Mouse (Mus musculus): ENCODE results near the gene Parp9. TPM values are rescaled to one million over a fixed set of nuclear protein-coding genes. Genes with fewer than 3 reads are reported as not detected.

Gene Parp9
- polyA plus RNA-seq, 1 experiment from 2014 or later: 3.7 TPM

DNA sequence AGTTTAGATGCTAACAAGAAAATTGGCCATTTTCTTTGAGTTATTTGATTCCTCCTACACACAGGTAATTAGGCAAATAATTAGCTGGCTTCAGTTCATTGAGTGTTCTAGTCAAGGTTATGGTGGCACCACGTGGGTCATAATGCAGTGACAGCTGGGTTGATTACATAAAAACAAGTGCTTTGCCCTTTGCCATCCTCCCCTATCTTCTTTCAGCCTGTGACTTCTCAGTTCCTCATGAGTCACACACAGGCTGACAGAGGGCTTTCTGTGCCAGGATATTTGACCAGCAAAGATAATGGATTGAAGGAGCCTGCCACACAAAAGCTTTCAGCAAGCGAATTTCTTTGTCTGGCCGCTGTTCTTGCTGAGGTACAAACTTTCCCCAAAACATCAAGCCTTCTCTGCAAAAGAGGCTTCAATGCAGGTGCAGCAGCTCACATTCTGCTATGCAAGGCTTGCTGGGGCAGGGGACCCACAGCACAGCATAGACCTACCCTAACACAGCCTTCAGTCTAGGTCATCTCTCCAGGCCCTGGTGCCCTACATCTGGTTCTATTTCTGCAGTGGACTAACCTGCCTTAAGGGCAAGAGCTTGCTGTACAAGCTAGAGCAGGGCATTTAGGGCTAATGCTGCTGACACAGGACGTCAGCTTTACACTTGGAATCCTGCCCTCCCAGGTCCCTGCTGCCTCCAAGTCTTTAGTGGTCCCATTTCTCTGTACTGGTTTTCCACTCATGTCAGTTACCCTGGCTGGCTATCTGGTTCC lies 30.7 kb upstream of the Parp9 start:
- no peak overlapping the region for H3K27ac ChIP-seq
- DNase-seq (ENCODE audit: extremely low spot score, low spot score): no peak
- no peaks in the 10 kb centered on the region for H3K4me1 ChIP-seq
- no peaks in the 10 kb centered on the region for H3K27me3 ChIP-seq (ENCODE audit: poor library complexity, severe bottlenecking)
- no peak overlapping the region for H3K4me3 ChIP-seq
- no peaks in the 10 kb centered on the region for H3K36me3 ChIP-seq (replicated peaks)
- WGBS: 66% methylated on average over 4 of the region's 4 CpGs
- 0 out of 2 replicates have a peak, but pooled peaks cover 3% of the 10 kb centered on the region for H3K9me3 ChIP-seq

DNA sequence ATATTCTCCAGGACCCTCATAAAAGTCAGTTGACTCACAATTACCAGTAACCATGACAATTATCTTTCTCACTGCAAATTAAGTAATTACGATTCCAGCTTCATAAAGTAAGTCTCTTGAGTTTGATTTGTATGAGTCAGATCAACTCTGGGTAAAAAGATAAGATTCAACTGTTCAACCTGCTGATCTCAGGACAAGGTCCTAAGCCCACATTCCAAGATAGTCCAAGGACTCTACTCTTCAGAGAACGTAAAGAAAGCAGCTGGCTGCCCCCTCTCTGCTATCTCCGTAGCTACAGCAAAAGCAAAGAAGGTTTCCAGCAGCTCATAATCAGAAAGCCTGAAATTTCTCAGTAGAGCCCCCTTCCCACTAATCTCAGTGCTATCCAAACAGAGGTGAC lies 26.8 kb upstream of the Parp9 start:
- H3K27ac ChIP-seq: no peak overlapping the region
- WGBS: 89% methylated on average over 3 of the region's 3 CpGs
- H3K4me3 ChIP-seq: no peak overlapping the region
- H3K4me1 ChIP-seq: no peaks in the 10 kb centered on the region
- H3K36me3 ChIP-seq (replicated peaks): no peaks in the 10 kb centered on the region
- no peaks in the 10 kb centered on the region for H3K27me3 ChIP-seq (ENCODE audit: poor library complexity, severe bottlenecking)
- H3K9me3 ChIP-seq: 0 out of 2 replicates have a peak, but pooled peaks cover 3% of the 10 kb centered on the region
- DNase-seq (ENCODE audit: extremely low spot score, low spot score): no peak

DNA sequence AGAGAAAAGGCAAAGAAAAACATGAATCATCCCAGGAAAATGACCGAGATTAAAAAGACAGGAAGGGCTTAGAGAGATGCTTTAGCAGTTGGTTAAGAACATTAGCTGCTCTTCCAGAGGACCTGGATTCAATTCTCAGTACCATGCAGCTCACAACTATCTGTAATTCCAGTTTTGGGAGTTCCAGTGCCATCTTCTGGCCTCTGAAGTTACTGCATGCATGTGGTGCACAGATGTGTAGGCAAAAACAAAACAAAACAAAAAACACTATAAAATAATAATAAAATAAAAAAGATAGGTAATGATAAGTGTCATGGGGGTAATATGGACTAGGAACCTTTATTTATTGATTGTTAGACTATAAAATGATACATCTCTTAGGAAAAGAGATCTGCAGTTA lies 24.7 kb upstream of the Parp9 start:
- Histone ChIP-seq H3K27ac (no peak overlapping the region), H3K4me3 (no peak overlapping the region), H3K9me3 (0 out of 2 replicates have a peak, but pooled peaks cover 3% of the 10 kb centered on the region), H3K36me3 (replicated peaks) (no peaks in the 10 kb centered on the region), H3K4me1 (no peaks in the 10 kb centered on the region), H3K27me3 (ENCODE audit: poor library complexity, severe bottlenecking) (no peaks in the 10 kb centered on the region)
- WGBS: 72% methylated on average over 1 of the region's 1 CpGs
- DNase-seq (ENCODE audit: extremely low spot score, low spot score): no peak

GRCm38 (mm10) chr16:35914301-35914700 lies 24.0 kb upstream of the Parp9 start:
- no peak overlapping the region for H3K27ac ChIP-seq
- H3K4me3 ChIP-seq: no peak overlapping the region
- H3K9me3 ChIP-seq: 0 out of 2 replicates have a peak, but pooled peaks cover 3% of the 10 kb centered on the region
- no peaks in the 10 kb centered on the region for H3K4me1 ChIP-seq
- H3K36me3 ChIP-seq (replicated peaks): no peaks in the 10 kb centered on the region
- no peak for DNase-seq (ENCODE audit: extremely low spot score, low spot score)
- 71% methylated on average over 5 of the region's 5 CpGs for WGBS
- H3K27me3 ChIP-seq (ENCODE audit: poor library complexity, severe bottlenecking): no peaks in the 10 kb centered on the region

DNA sequence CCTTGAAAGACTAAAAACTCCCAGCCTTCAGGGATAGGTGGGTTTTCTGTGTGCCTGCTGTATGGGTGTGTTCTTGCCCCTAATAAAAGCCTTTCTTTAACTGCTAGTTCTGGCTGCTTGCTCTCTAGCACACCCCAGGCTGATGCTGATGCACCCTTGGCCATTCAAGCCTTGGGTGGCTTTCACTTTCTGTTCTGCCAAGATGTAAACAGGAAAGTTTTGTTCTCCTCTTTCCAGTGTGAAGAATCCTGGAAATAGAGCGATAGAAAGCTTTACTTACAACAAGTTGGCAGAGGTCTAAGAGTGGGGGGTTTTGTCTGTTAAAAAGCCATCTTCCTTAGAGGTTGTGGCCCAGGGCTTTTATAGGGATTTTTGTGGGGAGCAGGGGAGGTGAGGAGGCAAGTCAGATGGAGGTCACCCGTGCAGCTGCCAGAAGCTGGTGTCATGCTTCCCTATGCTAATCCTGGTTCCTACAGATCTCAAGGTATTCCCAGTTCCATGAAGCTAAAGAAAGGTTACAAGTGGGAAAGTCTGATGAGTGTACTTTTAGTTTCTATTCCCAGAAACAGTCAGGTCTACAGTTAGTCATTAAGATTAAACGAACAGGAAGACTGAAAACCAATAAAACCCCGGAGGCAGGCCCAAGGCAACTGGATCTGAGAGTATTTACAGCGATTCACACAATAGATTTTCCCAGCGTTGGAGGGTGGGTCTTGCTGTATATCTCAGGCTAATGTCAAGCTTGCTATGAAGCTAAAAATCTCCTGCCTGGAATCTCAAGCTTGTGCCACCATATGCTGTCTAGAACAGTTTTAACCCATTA lies 19.3 kb upstream of the Parp9 start:
- no peak overlapping the region for H3K4me3 ChIP-seq
- H3K27ac ChIP-seq: no peak overlapping the region
- WGBS: 90% methylated on average over 6 of the region's 6 CpGs
- no peaks in the 10 kb centered on the region for H3K9me3 ChIP-seq
- DNase-seq (ENCODE audit: extremely low spot score, low spot score): no peak
- H3K27me3 ChIP-seq (ENCODE audit: poor library complexity, severe bottlenecking): no peaks in the 10 kb centered on the region
- H3K36me3 ChIP-seq (replicated peaks): no peaks in the 10 kb centered on the region
- no peaks in the 10 kb centered on the region for H3K4me1 ChIP-seq

- H3K4me3 ChIP-seq: no peak overlapping the region
- H3K27ac ChIP-seq: no peak overlapping the region
- H3K9me3 ChIP-seq: no peaks in the 10 kb centered on the region
- 93% methylated on average over 2 of the region's 2 CpGs for WGBS
- DNase-seq (ENCODE audit: extremely low spot score, low spot score): no peak
- no peaks in the 10 kb centered on the region for H3K36me3 ChIP-seq (replicated peaks)
- H3K27me3 ChIP-seq (ENCODE audit: poor library complexity, severe bottlenecking): no peaks in the 10 kb centered on the region
- no peaks in the 10 kb centered on the region for H3K4me1 ChIP-seq
Observed at GRCm38 (mm10) chr16:35921676-35922235, 16.5 kb upstream of the Parp9 start.

GRCm38 (mm10) chr16:35922301-35922895 lies 15.9 kb upstream of the Parp9 start:
- no peaks in the 10 kb centered on the region for H3K36me3 ChIP-seq (replicated peaks)
- H3K27me3 ChIP-seq (ENCODE audit: poor library complexity, severe bottlenecking): no peaks in the 10 kb centered on the region
- no peak for DNase-seq (ENCODE audit: extremely low spot score, low spot score)
- H3K4me1 ChIP-seq: no peaks in the 10 kb centered on the region
- H3K9me3 ChIP-seq: no peaks in the 10 kb centered on the region
- 81% methylated on average over 3 of the region's 3 CpGs for WGBS
- H3K27ac ChIP-seq: no peak overlapping the region
- no peak overlapping the region for H3K4me3 ChIP-seq

DNA sequence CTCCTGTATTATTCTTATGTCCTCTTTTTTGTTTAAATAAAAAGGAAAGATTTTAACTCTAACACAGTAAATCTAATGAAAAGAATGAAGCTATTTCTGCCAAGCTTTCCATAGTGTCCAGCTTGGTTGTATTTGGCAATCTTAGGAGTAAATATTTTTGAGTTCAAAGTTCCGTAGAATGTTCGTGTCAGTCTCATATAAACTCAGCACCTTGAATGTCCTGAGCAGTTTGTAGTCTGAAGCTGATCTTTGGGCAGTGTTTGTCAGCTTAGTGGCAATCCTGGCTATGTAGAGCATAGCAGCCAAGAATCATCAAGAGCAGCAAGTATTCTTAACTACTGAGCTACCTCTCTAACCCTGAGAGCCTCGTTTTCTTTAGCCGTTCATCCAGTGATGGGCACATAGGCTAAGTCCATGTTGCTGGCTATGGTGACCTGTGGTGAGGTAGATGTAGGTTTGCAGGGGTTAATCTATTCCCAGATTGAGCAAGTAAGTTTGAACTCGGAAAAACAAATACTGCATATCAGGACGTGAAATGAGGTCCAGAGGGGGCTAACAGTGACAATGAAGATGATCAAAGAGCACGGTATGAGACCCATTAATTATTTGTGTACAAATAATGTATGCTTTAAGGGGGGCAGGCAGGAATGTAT lies 14.6 kb upstream of the Parp9 start:
- H3K27me3 ChIP-seq (ENCODE audit: poor library complexity, severe bottlenecking): no peaks in the 10 kb centered on the region
- DNase-seq (ENCODE audit: extremely low spot score, low spot score): no peak
- H3K36me3 ChIP-seq (replicated peaks): peaks cover under 1% of the 10 kb centered on the region; the same call in 1 of the 2 replicates
- H3K4me3 ChIP-seq: no peak overlapping the region
- 89% methylated on average over 7 of the region's 7 CpGs for WGBS
- H3K4me1 ChIP-seq: no peaks in the 10 kb centered on the region
- no peak overlapping the region for H3K27ac ChIP-seq
- no peaks in the 10 kb centered on the region for H3K9me3 ChIP-seq

GRCm38 (mm10) chr16:35924341-35924740 lies 13.9 kb upstream of the Parp9 start:
- no peaks in the 10 kb centered on the region for H3K27me3 ChIP-seq (ENCODE audit: poor library complexity, severe bottlenecking)
- 89% methylated on average over 5 of the region's 5 CpGs for WGBS
- no peaks in the 10 kb centered on the region for H3K4me1 ChIP-seq
- H3K4me3 ChIP-seq: no peak overlapping the region
- peaks cover 7% of the 10 kb centered on the region; the same call in 1 of the 2 replicates for H3K36me3 ChIP-seq (replicated peaks)
- H3K9me3 ChIP-seq: no peaks in the 10 kb centered on the region
- DNase-seq (ENCODE audit: extremely low spot score, low spot score): no peak
- no peak overlapping the region for H3K27ac ChIP-seq

- 87% methylated on average over 19 of the region's 19 CpGs for WGBS
- peaks cover 12% of the 10 kb centered on the region; the same call in 1 of the 2 replicates for H3K36me3 ChIP-seq (replicated peaks)
- no peak for DNase-seq (ENCODE audit: extremely low spot score, low spot score)
- H3K4me3 ChIP-seq: no peak overlapping the region
- H3K27me3 ChIP-seq (ENCODE audit: poor library complexity, severe bottlenecking): peaks cover 3% of the 10 kb centered on the region; the same call in 1 of the 2 replicates
- H3K9me3 ChIP-seq: no peaks in the 10 kb centered on the region
- H3K4me1 ChIP-seq: no peaks in the 10 kb centered on the region
- H3K27ac ChIP-seq: no peak overlapping the region
Observed at GRCm38 (mm10) chr16:35932179-35933055, 5.9 kb upstream of the Parp9 start.

DNA sequence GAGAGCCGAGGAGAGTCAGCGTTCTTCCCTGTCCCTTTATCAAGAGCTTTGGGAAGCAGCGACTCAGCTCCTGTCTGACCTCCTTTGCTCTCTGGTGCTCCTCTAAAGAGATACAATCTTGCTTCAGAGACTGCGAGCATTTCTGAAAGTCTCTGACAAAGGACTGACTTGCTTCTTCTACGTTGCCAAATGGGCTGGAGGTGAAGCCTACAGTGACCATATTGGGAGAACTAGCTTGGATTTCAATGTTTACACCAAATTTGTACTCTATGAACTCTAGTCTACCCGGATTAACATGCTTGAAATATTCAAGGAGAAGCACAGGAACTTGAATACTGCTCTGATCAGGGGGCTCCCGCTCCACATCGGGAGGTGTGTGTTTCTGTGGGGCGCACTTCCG lies 5.1 kb upstream of the Parp9 start:
- peaks cover 12% of the 10 kb centered on the region; the same call in 1 of the 2 replicates for H3K36me3 ChIP-seq (replicated peaks)
- H3K4me3 ChIP-seq: no peak overlapping the region
- peaks cover 10% of the 10 kb centered on the region for H3K27me3 ChIP-seq (ENCODE audit: poor library complexity, severe bottlenecking)
- no peaks in the 10 kb centered on the region for H3K9me3 ChIP-seq
- no peaks in the 10 kb centered on the region; the same call in 1 of the 2 replicates for H3K4me1 ChIP-seq
- no peak for DNase-seq (ENCODE audit: extremely low spot score, low spot score)
- WGBS: 87% methylated on average over 10 of the region's 10 CpGs
- H3K27ac ChIP-seq: no peak overlapping the region
